Mouse (Mus musculus) forebrain, embryonic 13.5 days (tissue): Measurements from ENCODE around the gene Slc24a1. TPM values are rescaled to one million over a fixed set of nuclear protein-coding genes. Genes with fewer than 3 reads are reported as not detected.

Experiments
- ATAC-seq: fragments of 200-750 bp; cut with Nextera tagmentation; 2 replicates; pipeline ENCODE4 v1.8.0; 2017
- H3K27ac ChIP-seq: fragments of 300-500 bp; sonication (generic); 2 replicates; pipeline ENCODE4 v1.5.1; 2015; ENCODE audit warnings: inconsistent platforms, mild to moderate bottlenecking, moderate library complexity
- H3K27me3 ChIP-seq: fragments of 300-500 bp; sonication (generic); 2 replicates; pipeline ENCODE4 v1.6.1; 2015; ENCODE audit warnings: mild to moderate bottlenecking, inconsistent platforms
- H3K36me3 ChIP-seq: fragments of 300-500 bp; sonication (generic); 2 replicates; pipeline ENCODE4 v1.6.1; 2015; ENCODE audit warnings: mild to moderate bottlenecking, inconsistent platforms; ENCODE audit not compliant: poor library complexity, severe bottlenecking
- H3K4me1 ChIP-seq: fragments of 300-500 bp; sonication (generic); 2 replicates; pipeline ENCODE4 v1.6.1; 2015; ENCODE audit warnings: inconsistent platforms
- H3K4me2 ChIP-seq: fragments of 300-500 bp; sonication (generic); 2 replicates; pipeline ENCODE4 v1.6.1; 2015; ENCODE audit warnings: inconsistent platforms, mild to moderate bottlenecking, moderate library complexity
- H3K4me3 ChIP-seq: fragments of 300-500 bp; sonication (generic); 2 replicates; pipeline ENCODE4 v1.5.1; 2015; ENCODE audit warnings: mild to moderate bottlenecking, inconsistent platforms
- H3K9ac ChIP-seq: fragments of 300-500 bp; sonication (generic); 2 replicates; pipeline ENCODE4 v1.6.1; 2015; ENCODE audit warnings: mild to moderate bottlenecking, inconsistent platforms
- H3K9me3 ChIP-seq: fragments of 300-500 bp; sonication (generic); replicated peaks from 2 replicates; pipeline ENCODE4 v1.6.1; 2016; ENCODE audit warnings: inconsistent platforms
- WGBS: fragments of 180-500 bp; shearing (Covaris S2); methylation state at CpG from one replicate; pipeline ENCODE4 v1.1.7; 2015; 5-methylcytosine and 5-hydroxymethylcytosine counted together
- microRNA-seq: library from miRNA; unstranded; fragments of <30 nt; microRNA quantifications from one replicate; pipeline ENCODE4, GENCODE M21; 2016
- polyA plus RNA-seq: library from polyadenylated mRNA; unstranded; fragments of >200 nt; fragmentation: Nextera tagmentation; extraction: Ambion mirVana; gene quantifications from 2 replicates; pipeline ENCODE4 v1.2.1, GENCODE M21; 2015

Slc24a1 gene
- polyA plus RNA-seq, 1 experiment from 2014 or later: 0.05 TPM

DNA sequence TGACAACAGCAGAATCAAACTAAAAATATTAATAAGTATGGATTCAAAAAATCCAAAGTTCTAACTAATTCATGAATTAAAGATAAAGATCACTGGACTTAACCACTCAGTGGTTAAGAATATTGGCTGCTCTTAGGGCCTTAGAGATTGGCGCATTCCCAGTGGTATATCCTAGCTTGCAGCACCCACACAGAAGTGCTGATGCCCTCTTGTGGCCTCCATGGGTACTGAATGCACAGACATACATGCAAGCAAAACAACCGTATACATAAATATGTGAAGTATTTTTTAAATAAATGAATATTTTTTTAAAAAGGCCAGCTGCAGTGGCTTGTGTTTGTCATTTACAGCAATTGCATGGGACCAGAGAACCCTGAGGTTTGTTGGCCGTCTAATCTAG lies 48.0 kb downstream of the Slc24a1 start:
- 0 out of 2 replicates have a peak, but pooled peaks have one; percentile 57 for ATAC-seq
- WGBS: 69% methylated on average over 3 of the region's 3 CpGs
- H3K4me1 ChIP-seq: no peaks in the 10 kb centered on the region

DNA sequence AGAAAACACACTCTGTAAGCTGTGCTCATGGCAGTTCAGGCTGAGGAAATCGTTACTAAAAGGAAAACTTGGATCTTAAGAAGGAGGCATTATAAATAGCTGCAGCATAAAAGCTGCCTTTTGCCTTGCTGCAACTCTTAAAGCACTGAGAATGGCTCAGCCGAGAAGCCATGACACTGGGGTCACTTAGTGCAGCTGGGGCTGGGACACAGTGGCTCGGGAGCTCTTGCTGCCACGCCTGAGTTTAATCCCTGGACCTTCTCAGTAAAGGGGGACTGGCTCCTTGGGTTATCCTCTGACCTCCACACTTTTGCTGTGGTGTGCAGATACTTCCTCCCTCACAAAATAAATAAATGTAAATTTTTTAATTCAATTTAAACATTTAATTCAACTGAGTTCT lies 48.5 kb downstream of the Slc24a1 start:
- Histone ChIP-seq H3K4me2 (no peak overlapping the region), H3K27ac (no peak overlapping the region), H3K4me1 (no peaks in the 10 kb centered on the region), H3K9ac (no peak overlapping the region), H3K36me3 (peaks cover 33% of the 10 kb centered on the region), H3K27me3 (no peaks in the 10 kb centered on the region), H3K9me3 (no peaks in the 10 kb centered on the region), H3K4me3 (no peak overlapping the region)
- ATAC-seq: no peak
- WGBS: 31% methylated on average over 4 of the region's 4 CpGs

More for the DNA sequence above, 48.0 kb downstream of the Slc24a1 start:
- H3K27ac ChIP-seq: no peak overlapping the region
- H3K9me3 ChIP-seq: no peaks in the 10 kb centered on the region
- H3K4me2 ChIP-seq: no peak overlapping the region
- no peaks in the 10 kb centered on the region for H3K27me3 ChIP-seq
- peaks cover 28% of the 10 kb centered on the region for H3K36me3 ChIP-seq
- no peak overlapping the region for H3K9ac ChIP-seq
- H3K4me3 ChIP-seq: no peak overlapping the region

DNA sequence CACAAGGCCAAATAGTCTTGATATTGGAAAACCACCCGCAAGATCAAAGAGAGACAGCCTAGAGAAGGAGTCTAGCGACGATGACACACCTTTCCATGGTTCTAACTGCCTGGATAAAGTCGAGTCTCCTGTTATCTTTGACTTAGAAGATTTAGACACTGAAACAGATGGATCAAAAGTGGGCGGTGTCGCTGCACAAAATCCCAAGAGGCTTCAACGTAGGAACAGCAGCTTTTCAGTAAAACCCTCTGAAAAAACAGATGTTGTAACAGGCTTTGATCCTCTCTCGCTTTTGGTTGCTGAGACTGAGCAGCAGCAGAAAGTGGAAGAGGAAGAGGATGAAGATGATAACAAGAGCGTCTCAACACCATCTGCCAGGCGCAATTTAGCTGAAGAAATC lies 54.8 kb downstream of the Slc24a1 start:
- WGBS: 87% methylated on average over 10 of the region's 10 CpGs
- Histone ChIP-seq H3K36me3 (peaks cover 30% of the 10 kb centered on the region), H3K4me3 (no peak overlapping the region), H3K27ac (no peak overlapping the region), H3K27me3 (no peaks in the 10 kb centered on the region), H3K4me2 (no peak overlapping the region), H3K9ac (no peak overlapping the region), H3K4me1 (no peaks in the 10 kb centered on the region), H3K9me3 (no peaks in the 10 kb centered on the region)
- ATAC-seq: no peak

DNA sequence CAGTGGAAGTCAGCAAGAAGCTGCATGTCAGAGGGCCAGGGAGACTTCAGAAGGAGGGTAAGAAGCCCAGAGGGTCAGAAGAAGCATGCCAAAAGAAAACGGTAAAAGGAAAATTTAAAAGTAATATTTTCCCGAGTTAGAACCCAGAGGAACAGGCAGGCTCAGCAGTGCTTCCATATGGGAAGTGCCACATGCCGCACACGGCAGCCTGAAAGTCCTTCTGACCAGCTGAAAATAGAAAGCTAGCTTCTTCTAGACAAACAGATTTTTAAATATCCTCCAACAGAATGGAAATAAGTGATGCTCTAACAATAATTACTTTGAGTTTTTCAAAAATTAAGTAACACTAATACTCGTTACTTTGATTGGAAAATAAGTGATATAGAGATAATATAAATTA lies 65.4 kb downstream of the Slc24a1 start:
- Histone ChIP-seq H3K9ac (no peak overlapping the region), H3K27ac (no peak overlapping the region), H3K4me1 (no peaks in the 10 kb centered on the region), H3K27me3 (no peaks in the 10 kb centered on the region), H3K4me3 (no peak overlapping the region), H3K36me3 (no peaks in the 10 kb centered on the region), H3K4me2 (no peak overlapping the region), H3K9me3 (no peaks in the 10 kb centered on the region)
- ATAC-seq: no peak
- 90% methylated on average over 5 of the region's 5 CpGs for WGBS

Small RNA genes within 50 kb of the gene (microRNA-seq; reads per million reads assigned to microRNA genes)
- not detected for gene Gm25640

Other genes starting within 250 kb of the Slc24a1 start
- 337 and 338 TPM in 2 replicates for gene Rab11a, start 213.8 kb downstream of the Slc24a1 start, polyA plus RNA-seq
- 6.7 and 8.9 TPM in 2 replicates for gene Dennd4a, start 140.3 kb downstream of the Slc24a1 start, polyA plus RNA-seq
- gene Ints14, start 9.3 kb upstream of the Slc24a1 start, polyA plus RNA-seq: 50.4 and 57.4 TPM in 2 replicates
- gene Hacd3, start 70.1 kb upstream of the Slc24a1 start, polyA plus RNA-seq: 151 and 159 TPM in 2 replicates
- gene Dpp8, start 80.8 kb upstream of the Slc24a1 start, polyA plus RNA-seq: 34.9 and 41.2 TPM in 2 replicates
- 10.5 and 10.8 TPM in 2 replicates for gene Igdcc4, start 149.9 kb upstream of the Slc24a1 start, polyA plus RNA-seq
- gene Igdcc3, start 189.6 kb upstream of the Slc24a1 start, polyA plus RNA-seq: 13.2 and 16.0 TPM in 2 replicates
- 5.1 and 6.1 TPM in 2 replicates for gene Parp16, start 243.7 kb upstream of the Slc24a1 start, polyA plus RNA-seq